Mouse (Mus musculus) erythroblast, embryonic 14.5 days (primary cell): Measurements from ENCODE around the gene Csf2. TPM values are rescaled to one million over a fixed set of nuclear protein-coding genes. Genes with fewer than 3 reads are reported as not detected.
"Not testable (repeated sequence)": the region's sequence is repeated elsewhere in the genome, so short reads cannot be mapped to it uniquely, and the experiment has no call there.

Experiments
- H3K27me3 ChIP-seq: 2 replicates; pipeline ENCODE4 v1.6.1; 2012; ENCODE audit warnings: inconsistent platforms; ENCODE audit not compliant: control insufficient read depth
- H3K36me3 ChIP-seq: 2 replicates; pipeline ENCODE4 v1.6.1; 2012; ENCODE audit warnings: mild to moderate bottlenecking, inconsistent platforms; ENCODE audit not compliant: control insufficient read depth
- H3K4me1 ChIP-seq: 2 replicates; pipeline ENCODE4 v1.6.1; 2012; ENCODE audit warnings: inconsistent platforms; ENCODE audit not compliant: control insufficient read depth
- H3K4me3 ChIP-seq: replicated peaks from 2 replicates; pipeline ENCODE3; 2012; ENCODE audit warnings: moderate library complexity, mild to moderate bottlenecking, inconsistent platforms
- H3K9me3 ChIP-seq: 2 replicates; pipeline ENCODE4 v1.6.1; 2012; ENCODE audit warnings: low read length, inconsistent platforms, mixed read lengths; ENCODE audit not compliant: control insufficient read depth
- GATA1 ChIP-seq: IDR thresholded peaks from 2 replicates; pipeline ENCODE4 v1.6.1; 2012; ENCODE audit warnings: low read length, inconsistent platforms, mixed read lengths
- TAL1 ChIP-seq: IDR thresholded peaks from 3 replicates; pipeline ENCODE4 v1.6.1; 2012; ENCODE audit warnings: low read length, inconsistent platforms, mixed read lengths
- polyA plus RNA-seq: library from polyadenylated mRNA; stranded (reverse); fragments of >175 nt; gene quantifications from 2 replicates; pipeline ENCODE4 v1.2.3, GENCODE M21; 2012

The Csf2 gene
- not detected in 2 replicates for polyA plus RNA-seq

GRCm38 (mm10) chr11:54248940-54249717 lies at the start of gene Csf2:
Gene Csf2 (minus strand): TSS chr11:54249667.
- H3K4me3 ChIP-seq = no peak within 1 kb of the TSS
- TF ChIP-seq GATA1 (no peak), TAL1 (no peak)
- H3K27me3 ChIP-seq = no peaks in the 10 kb centered on the region; the same call in 1 of the 2 replicates
- H3K4me1 ChIP-seq = peaks cover 8% of the 10 kb centered on the region
- no peaks in the 10 kb centered on the region for H3K36me3 ChIP-seq
- no peaks in the 10 kb centered on the region for H3K9me3 ChIP-seq

GRCm38 (mm10) chr11:54298777-54299176 lies 49.3 kb upstream of the Csf2 start:
- peaks cover 22% of the 10 kb centered on the region for H3K27me3 ChIP-seq
- H3K4me3 ChIP-seq = no peak overlapping the region
- TF ChIP-seq TAL1 (no peak), GATA1 (no peak)
- no peaks in the 10 kb centered on the region for H3K36me3 ChIP-seq
- no peaks in the 10 kb centered on the region for H3K4me1 ChIP-seq
- peaks cover 6% of the 10 kb centered on the region for H3K9me3 ChIP-seq

GRCm38 (mm10) chr11:54297471-54297870 lies 48.0 kb upstream of the Csf2 start:
- not testable (repeated sequence) for H3K4me3 ChIP-seq, H3K4me1 ChIP-seq, H3K36me3 ChIP-seq, H3K9me3 ChIP-seq, H3K27me3 ChIP-seq

DNA sequence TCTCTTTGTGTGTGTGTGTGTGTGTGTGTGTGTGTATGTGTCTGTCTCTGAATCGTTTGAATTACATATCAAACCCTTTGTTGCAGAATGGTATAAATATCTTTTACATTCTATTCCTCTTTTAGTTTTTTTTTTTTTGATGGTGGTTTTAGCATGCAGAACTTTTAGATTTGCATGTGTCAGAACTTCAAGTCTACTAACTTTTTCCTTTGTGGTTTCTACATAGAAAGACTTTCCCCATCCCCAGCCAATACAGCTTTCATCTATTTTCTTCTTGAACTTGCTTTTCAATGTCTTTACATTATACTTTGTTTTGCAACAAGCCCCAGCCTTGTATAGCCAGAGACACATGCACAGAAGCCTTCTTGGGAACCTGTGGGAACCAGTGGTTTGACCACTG lies 47.3 kb upstream of the Csf2 start:
- H3K4me3 ChIP-seq = no peak overlapping the region
- TF ChIP-seq GATA1 = no peak
- TF ChIP-seq TAL1 = no peak
- H3K27me3 ChIP-seq = peaks cover 1% of the 10 kb centered on the region
- H3K9me3 ChIP-seq = peaks cover 6% of the 10 kb centered on the region
- no peaks in the 10 kb centered on the region for H3K36me3 ChIP-seq
- H3K4me1 ChIP-seq = peaks cover 2% of the 10 kb centered on the region; the same call in 1 of the 2 replicates

DNA sequence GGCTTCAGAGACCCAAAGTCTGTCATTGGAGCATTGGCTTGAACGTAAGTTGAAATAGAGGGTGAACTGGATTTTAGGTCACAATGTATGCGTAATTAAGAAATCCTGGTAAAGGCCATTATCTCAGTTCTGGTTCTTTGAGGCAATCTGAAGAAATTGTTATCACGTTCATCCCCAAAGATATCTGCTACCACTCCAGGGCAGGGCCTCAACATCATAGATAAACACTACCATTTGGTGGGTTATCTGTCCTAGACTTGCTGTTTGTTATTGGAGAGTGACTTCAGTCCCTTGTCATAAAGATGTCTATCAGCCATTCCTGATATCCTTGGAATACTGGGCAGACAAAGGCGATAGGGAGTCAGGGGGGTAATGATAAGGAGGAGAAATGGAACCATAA lies 46.5 kb upstream of the Csf2 start:
- no peaks in the 10 kb centered on the region for H3K36me3 ChIP-seq

DNA sequence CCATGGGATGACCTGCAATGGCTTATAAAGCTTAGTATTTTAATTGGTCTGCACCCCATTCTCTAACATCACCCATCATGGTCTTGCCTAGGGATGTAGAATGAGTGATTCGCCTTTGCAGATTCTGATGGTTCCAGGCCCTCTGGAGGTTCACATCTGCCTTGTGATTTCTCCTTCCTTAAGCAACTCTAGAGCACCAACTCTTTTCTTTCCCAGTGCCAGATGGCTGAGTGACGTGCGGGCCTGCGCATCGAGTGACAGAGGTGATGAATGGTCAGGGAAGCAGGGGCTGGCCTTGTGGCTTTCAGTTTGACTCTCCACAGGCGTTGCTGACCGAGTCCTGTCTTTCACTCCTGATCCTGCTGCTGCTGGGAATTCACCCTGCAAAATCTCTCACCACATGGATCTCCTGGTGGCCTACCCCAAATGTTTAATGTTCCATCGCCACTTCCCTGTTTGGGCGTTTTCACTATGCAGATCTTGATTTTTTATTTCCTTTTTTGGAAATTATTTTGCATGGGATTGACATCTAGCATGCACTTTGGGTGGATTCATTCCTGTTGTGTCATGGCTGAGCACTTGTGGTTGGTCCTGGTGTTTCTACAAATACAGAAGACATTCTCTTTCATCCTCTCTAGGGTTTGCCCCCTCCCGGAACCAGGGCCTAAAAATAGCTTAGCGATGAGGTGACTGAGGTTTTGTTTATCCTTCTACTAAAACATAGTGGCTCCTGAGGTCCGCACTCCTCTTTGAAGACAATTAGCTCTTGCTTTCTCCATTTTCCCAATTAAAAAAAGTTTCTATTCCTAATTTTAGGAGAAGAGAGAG lies 44.7 kb upstream of the Csf2 start:
- Histone ChIP-seq H3K27me3 (no peaks in the 10 kb centered on the region), H3K9me3 (peaks cover 4% of the 10 kb centered on the region), H3K4me3 (no peak overlapping the region), H3K36me3 (no peaks in the 10 kb centered on the region), H3K4me1 (peaks cover 2% of the 10 kb centered on the region; the same call in 1 of the 2 replicates)
- TF ChIP-seq TAL1 (no peak), GATA1 (no peak)

More for the DNA sequence above, 46.5 kb upstream of the Csf2 start:
- H3K4me3 ChIP-seq = no peak overlapping the region
- H3K27me3 ChIP-seq = no peaks in the 10 kb centered on the region
- TF ChIP-seq TAL1 = no peak
- TF ChIP-seq GATA1 = no peak
- H3K4me1 ChIP-seq = peaks cover 2% of the 10 kb centered on the region; the same call in 1 of the 2 replicates
- peaks cover 6% of the 10 kb centered on the region for H3K9me3 ChIP-seq

DNA sequence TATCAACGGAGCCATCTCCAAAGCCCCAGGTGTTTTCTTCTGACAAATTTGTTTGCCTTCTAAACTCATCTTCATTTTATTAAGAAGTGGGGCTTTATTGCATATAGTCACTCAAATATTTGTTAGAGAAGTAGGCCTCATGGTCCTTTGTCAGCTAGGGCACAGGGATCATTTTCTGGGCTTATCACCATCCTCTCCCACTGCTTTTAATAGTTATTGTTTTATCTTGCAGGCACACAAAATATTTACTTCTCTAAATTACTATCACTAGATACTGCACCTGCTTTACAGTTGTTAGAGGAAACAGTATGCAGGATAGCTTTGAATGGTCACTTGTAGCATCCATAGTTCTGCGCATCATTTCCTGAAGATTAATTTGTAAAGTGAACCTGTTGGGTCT lies 42.7 kb upstream of the Csf2 start:
- H3K4me1 ChIP-seq = peaks cover 2% of the 10 kb centered on the region; the same call in 1 of the 2 replicates
- no peak for TF ChIP-seq GATA1
- TF ChIP-seq TAL1 = no peak
- no peaks in the 10 kb centered on the region for H3K36me3 ChIP-seq
- H3K4me3 ChIP-seq = no peak overlapping the region
- no peaks in the 10 kb centered on the region for H3K27me3 ChIP-seq
- H3K9me3 ChIP-seq = no peaks in the 10 kb centered on the region

DNA sequence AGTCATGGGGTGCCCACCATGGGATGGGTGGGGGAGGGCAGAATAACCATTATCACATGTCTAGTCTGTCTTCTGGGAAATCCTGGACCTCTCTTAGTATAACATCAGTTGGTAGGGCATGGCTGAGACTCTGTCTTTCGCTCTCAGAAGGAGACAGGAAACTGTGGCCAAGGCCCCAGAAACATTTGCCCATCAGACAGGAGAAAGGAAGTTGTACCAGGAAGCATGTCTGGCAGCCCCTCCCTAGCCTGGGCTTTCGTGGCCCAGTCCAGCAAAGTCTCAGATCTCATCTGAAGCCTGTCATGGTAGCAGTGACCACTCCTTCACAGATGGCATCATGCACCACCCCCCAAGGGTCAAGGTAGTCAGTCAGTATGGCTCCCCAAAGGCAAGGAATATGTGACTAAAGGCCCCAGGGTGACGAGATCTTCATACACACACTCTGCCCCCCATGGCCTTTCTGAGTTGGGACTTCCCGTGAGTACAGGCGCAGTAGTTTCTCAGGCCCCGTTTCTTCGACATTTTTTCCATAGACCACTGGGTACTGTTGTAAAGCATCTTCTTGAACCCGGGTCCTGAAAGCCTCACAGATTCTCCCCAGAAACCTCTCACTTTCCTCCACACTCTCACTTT lies 38.5 kb upstream of the Csf2 start:
- H3K27me3 ChIP-seq = no peaks in the 10 kb centered on the region
- TF ChIP-seq TAL1 (no peak), GATA1 (no peak)
- H3K9me3 ChIP-seq = no peaks in the 10 kb centered on the region
- H3K36me3 ChIP-seq = no peaks in the 10 kb centered on the region
- H3K4me3 ChIP-seq = no peak overlapping the region
- H3K4me1 ChIP-seq = peaks cover 2% of the 10 kb centered on the region; the same call in 1 of the 2 replicates

DNA sequence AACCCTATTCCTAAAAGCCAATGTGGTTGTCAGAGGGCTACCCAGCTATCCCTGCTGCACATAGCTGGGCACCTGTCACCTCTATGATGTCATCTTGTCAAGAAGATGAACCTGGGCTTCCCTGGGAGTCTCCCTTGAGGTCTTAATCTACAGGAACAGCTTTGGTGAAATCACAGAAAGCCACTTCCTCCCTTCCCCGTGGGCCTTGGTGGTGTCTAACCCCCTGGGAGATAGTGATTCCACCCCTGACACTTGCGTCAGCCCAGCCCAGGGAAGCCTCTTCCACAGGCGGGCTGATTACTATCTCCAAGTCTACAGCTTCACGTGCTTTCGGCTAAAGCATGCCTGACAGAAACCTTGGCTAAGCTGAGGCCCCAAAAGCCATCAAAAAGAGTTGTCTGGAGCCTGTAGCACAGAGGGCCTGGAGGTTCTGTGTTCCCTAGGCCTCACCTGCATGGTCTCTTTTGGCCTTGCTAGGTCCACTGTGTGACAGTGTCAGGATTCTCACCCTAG lies 22.0 kb upstream of the Csf2 start:
- H3K27me3 ChIP-seq = no peaks in the 10 kb centered on the region
- no peak overlapping the region for H3K4me3 ChIP-seq
- no peak for TF ChIP-seq GATA1
- no peaks in the 10 kb centered on the region for H3K36me3 ChIP-seq
- no peaks in the 10 kb centered on the region for H3K4me1 ChIP-seq
- H3K9me3 ChIP-seq = no peaks in the 10 kb centered on the region
